Mouse (Mus musculus) hindbrain, embryonic 13.5 days (tissue): Measurements from ENCODE around the gene Ebi3. TPM values are rescaled to one million over a fixed set of nuclear protein-coding genes. Genes with fewer than 3 reads are reported as not detected.
A peak's percentile ranks its signal among the peaks of the same experiment; 100 is the strongest.

Experiments used
- ATAC-seq: fragments of 200-750 bp; cut with Nextera tagmentation; 2 replicates; pipeline ENCODE4 v1.8.0; 2017; ENCODE audit warnings: moderate TSS enrichment; ENCODE audit not compliant: low FRiP score
- H3K27ac ChIP-seq: fragments of 300-500 bp; sonication (generic); 2 replicates; pipeline ENCODE4 v1.5.1; 2015; ENCODE audit warnings: inconsistent platforms, mild to moderate bottlenecking, moderate library complexity
- H3K27me3 ChIP-seq: fragments of 300-500 bp; sonication (generic); 2 replicates; pipeline ENCODE4 v1.6.1; 2015; ENCODE audit warnings: mild to moderate bottlenecking, inconsistent platforms
- H3K36me3 ChIP-seq: fragments of 300-500 bp; sonication (generic); 2 replicates; pipeline ENCODE4 v1.6.1; 2015; ENCODE audit warnings: mild to moderate bottlenecking, inconsistent platforms
- H3K4me1 ChIP-seq: fragments of 300-500 bp; sonication (generic); replicated peaks from 2 replicates; pipeline ENCODE4 v1.6.1; 2015; ENCODE audit warnings: inconsistent platforms
- H3K4me2 ChIP-seq: fragments of 300-500 bp; sonication (generic); 2 replicates; pipeline ENCODE4 v1.6.1; 2015; ENCODE audit warnings: inconsistent platforms, mild to moderate bottlenecking, moderate library complexity
- H3K4me3 ChIP-seq: fragments of 300-500 bp; sonication (generic); 2 replicates; pipeline ENCODE4 v1.5.1; 2015; ENCODE audit warnings: mild to moderate bottlenecking, inconsistent platforms
- H3K9ac ChIP-seq: fragments of 300-500 bp; sonication (generic); 2 replicates; pipeline ENCODE4 v1.6.1; 2015; ENCODE audit warnings: mild to moderate bottlenecking, inconsistent platforms
- H3K9me3 ChIP-seq: fragments of 300-500 bp; sonication (generic); 2 replicates; pipeline ENCODE4 v1.6.1; 2016; ENCODE audit warnings: inconsistent platforms
- WGBS: fragments of 180-500 bp; shearing (Covaris S2); methylation state at CpG from one replicate; pipeline ENCODE4 v1.1.7; 2015; 5-methylcytosine and 5-hydroxymethylcytosine counted together
- polyA plus RNA-seq: library from polyadenylated mRNA; unstranded; fragments of >200 nt; fragmentation: Nextera tagmentation; extraction: Ambion mirVana; gene quantifications from 2 replicates; pipeline ENCODE4 v1.2.1, GENCODE M21; 2015

The Ebi3 gene
- polyA plus RNA-seq, 1 experiment from 2014 or later, result 5.0 TPM

- H3K27ac ChIP-seq, result no peak overlapping the region
- no peak overlapping the region for H3K9ac ChIP-seq
- H3K9me3 ChIP-seq, result no peaks in the 10 kb centered on the region
- no peak overlapping the region for H3K4me3 ChIP-seq
- H3K27me3 ChIP-seq, result 0 out of 2 replicates have a peak, but pooled peaks cover 8% of the 10 kb centered on the region
- peaks cover 12% of the 10 kb centered on the region for H3K4me1 ChIP-seq
- H3K36me3 ChIP-seq, result no peaks in the 10 kb centered on the region
- no peak for ATAC-seq
- WGBS, result 93% methylated on average over 4 of the region's 4 CpGs
- no peak overlapping the region for H3K4me2 ChIP-seq
These were observed 3.8 kb upstream of the Ebi3 start for GRCm38 (mm10) chr17:55948647-55949046.

- no peak within 1 kb of the TSS for H3K4me3 ChIP-seq
- H3K9me3 ChIP-seq, result no peaks in the 10 kb centered on the region
- no peaks in the 10 kb centered on the region for H3K36me3 ChIP-seq
- peaks cover 10% of the 10 kb centered on the region for H3K4me1 ChIP-seq
- no peak within 1 kb of the TSS for H3K9ac ChIP-seq
- WGBS, result 93% methylated on average over 2 of the region's 2 CpGs
- ATAC-seq, result no peak
- no peak within 1 kb of the TSS for H3K4me2 ChIP-seq
- H3K27me3 ChIP-seq, result peaks cover 16% of the 10 kb centered on the region
- H3K27ac ChIP-seq, result no peak within 1 kb of the TSS
These were observed 3.0 kb upstream of the Ebi3 start, which contains the start of gene Zfp119b for GRCm38 (mm10) chr17:55949400-55949799. TSS of gene Zfp119b (minus strand) at chr17:55949500.

- Histone ChIP-seq H3K9ac (no peak overlapping the region), H3K4me1 (peaks cover 7% of the 10 kb centered on the region), H3K4me3 (no peak overlapping the region), H3K36me3 (no peaks in the 10 kb centered on the region), H3K9me3 (no peaks in the 10 kb centered on the region), H3K27me3 (peaks cover 26% of the 10 kb centered on the region), H3K4me2 (no peak overlapping the region), H3K27ac (no peak overlapping the region)
- 80% methylated on average over 9 of the region's 9 CpGs for WGBS
- no peak for ATAC-seq
These were observed 1.8 kb upstream of the Ebi3 start for GRCm38 (mm10) chr17:55950601-55951000.

GRCm38 (mm10) chr17:55952041-55952440, 399 bp upstream of the Ebi3 start:
- Histone ChIP-seq H3K9me3 (no peaks in the 10 kb centered on the region), H3K4me3 (no peak overlapping the region)
- ATAC-seq, result no peak

GRCm38 (mm10) chr17:55953751-55954150, 1.3 kb downstream of the Ebi3 start:
- Histone ChIP-seq H3K4me2 (no peak overlapping the region), H3K4me1 (peaks cover 33% of the 10 kb centered on the region), H3K9me3 (no peaks in the 10 kb centered on the region), H3K36me3 (no peaks in the 10 kb centered on the region), H3K9ac (no peak overlapping the region), H3K4me3 (no peak overlapping the region), H3K27me3 (peaks cover 26% of the 10 kb centered on the region), H3K27ac (no peak overlapping the region)
- WGBS, result 81% methylated on average over 6 of the region's 6 CpGs
- ATAC-seq, result no peak

More at GRCm38 (mm10) chr17:55952041-55952440, 399 bp upstream of the Ebi3 start:
- Histone ChIP-seq H3K9ac (peak overlapping the region; percentile 39; the same call in 1 of the 2 replicates), H3K27me3 (peaks cover 26% of the 10 kb centered on the region), H3K27ac (no peak overlapping the region), H3K4me1 (peaks cover 17% of the 10 kb centered on the region), H3K36me3 (no peaks in the 10 kb centered on the region), H3K4me2 (no peak overlapping the region)

GRCm38 (mm10) chr17:55954229-55954628, 1.8 kb downstream of the Ebi3 start:
- Histone ChIP-seq H3K9ac (no peak overlapping the region), H3K27ac (no peak overlapping the region), H3K9me3 (no peaks in the 10 kb centered on the region), H3K4me3 (no peak overlapping the region), H3K4me1 (peaks cover 33% of the 10 kb centered on the region), H3K4me2 (no peak overlapping the region), H3K36me3 (no peaks in the 10 kb centered on the region), H3K27me3 (peaks cover 26% of the 10 kb centered on the region)
- WGBS, result 41% methylated on average over 16 of the region's 16 CpGs
- ATAC-seq, result no peak

- peak overlapping the region; percentile 66 for H3K27ac ChIP-seq
- H3K27me3 ChIP-seq, result peaks cover 23% of the 10 kb centered on the region
- no peaks in the 10 kb centered on the region for H3K9me3 ChIP-seq
- H3K4me1 ChIP-seq, result peaks cover 43% of the 10 kb centered on the region
- peak overlapping the region; percentile 65 for H3K4me2 ChIP-seq
- peak; percentile 52 for ATAC-seq
- WGBS, result under 1% methylated on average over 24 of the region's 26 CpGs
- peak overlapping the region; percentile 48 for H3K4me3 ChIP-seq
- 0 out of 2 replicates have a peak, but pooled peaks cover 5% of the 10 kb centered on the region for H3K36me3 ChIP-seq
- peak overlapping the region; percentile 70 for H3K9ac ChIP-seq
These were observed 3.7 kb downstream of the Ebi3 start for GRCm38 (mm10) chr17:55956129-55956528.

GRCm38 (mm10) chr17:55956591-55956990, 4.2 kb downstream of the Ebi3 start:
- Histone ChIP-seq H3K36me3 (peaks cover 10% of the 10 kb centered on the region), H3K4me3 (peak overlapping the region; percentile 48), H3K9ac (peak overlapping the region; percentile 70), H3K9me3 (no peaks in the 10 kb centered on the region), H3K27me3 (peaks cover 23% of the 10 kb centered on the region), H3K27ac (peak overlapping the region; percentile 66), H3K4me2 (peak overlapping the region; percentile 65), H3K4me1 (peaks cover 43% of the 10 kb centered on the region)
- 39% methylated on average over 6 of the region's 6 CpGs for WGBS
- no peak for ATAC-seq

- H3K9ac ChIP-seq, result peak overlapping the region; percentile 59; the same call in 1 of the 2 replicates
- no peaks in the 10 kb centered on the region for H3K9me3 ChIP-seq
- H3K4me1 ChIP-seq, result peaks cover 43% of the 10 kb centered on the region
- no peak overlapping the region for H3K4me3 ChIP-seq
- 15% methylated on average over 9 of the region's 9 CpGs for WGBS
- H3K4me2 ChIP-seq, result peak overlapping the region; percentile 65
- no peak for ATAC-seq
- peaks cover 23% of the 10 kb centered on the region for H3K27me3 ChIP-seq
- H3K36me3 ChIP-seq, result peaks cover 16% of the 10 kb centered on the region
- peak overlapping the region; percentile 58; the same call in 1 of the 2 replicates for H3K27ac ChIP-seq
These were observed 4.7 kb downstream of the Ebi3 start for GRCm38 (mm10) chr17:55957168-55957567.

GRCm38 (mm10) chr17:55957726-55958583, 5.5 kb downstream of the Ebi3 start:
- Histone ChIP-seq H3K4me2 (peak overlapping the region; percentile 74), H3K4me3 (peak overlapping the region; percentile 51), H3K36me3 (peaks cover 21% of the 10 kb centered on the region), H3K4me1 (peaks cover 44% of the 10 kb centered on the region), H3K9ac (peak overlapping the region; percentile 74), H3K27me3 (peaks cover 18% of the 10 kb centered on the region), H3K9me3 (no peaks in the 10 kb centered on the region), H3K27ac (peak overlapping the region; percentile 94)
- ATAC-seq, result no peak
- WGBS, result 77% methylated on average over 13 of the region's 13 CpGs

- Histone ChIP-seq H3K27ac (peak overlapping the region; percentile 94), H3K36me3 (peaks cover 26% of the 10 kb centered on the region), H3K9ac (peak overlapping the region; percentile 74), H3K4me1 (peaks cover 49% of the 10 kb centered on the region), H3K27me3 (peaks cover 18% of the 10 kb centered on the region), H3K9me3 (no peaks in the 10 kb centered on the region), H3K4me2 (peak overlapping the region; percentile 74), H3K4me3 (peak overlapping the region; percentile 51)
- 27% methylated on average over 2 of the region's 2 CpGs for WGBS
- no peak for ATAC-seq
These were observed 6.1 kb downstream of the Ebi3 start for GRCm38 (mm10) chr17:55958584-55958886.

- H3K9ac ChIP-seq, result peak within 1 kb of the TSS; percentile 74
- peak within 1 kb of the TSS; percentile 94 for H3K27ac ChIP-seq
- no peaks in the 10 kb centered on the region for H3K9me3 ChIP-seq
- H3K4me2 ChIP-seq, result peak within 1 kb of the TSS; percentile 74
- peaks cover 49% of the 10 kb centered on the region for H3K4me1 ChIP-seq
- WGBS, result under 1% methylated on average over 46 of the region's 46 CpGs
- peak within 1 kb of the TSS; percentile 51 for H3K4me3 ChIP-seq
- peaks cover 13% of the 10 kb centered on the region for H3K27me3 ChIP-seq
- ATAC-seq, result peak; percentile 89
- peaks cover 28% of the 10 kb centered on the region for H3K36me3 ChIP-seq
These were observed 6.7 kb downstream of the Ebi3 start, which contains the start of gene Yju2 for GRCm38 (mm10) chr17:55958918-55959728. TSS of gene Yju2 (plus strand) at chr17:55959099.
